Mouse (Mus musculus) liver, adult 2 months (tissue): ENCODE data around the gene Notch4.

Experiments
- CTCF ChIP-seq: fragments of 200-500 bp; IDR thresholded peaks from 2 replicates; pipeline ENCODE4 v1.5.1; 2011; ENCODE audit warnings: low read depth, low read length, control low read depth
- POLR2A ChIP-seq: fragments of 200-500 bp; IDR thresholded peaks from 2 replicates; pipeline ENCODE4 v1.6.1; 2011; ENCODE audit warnings: low read length, control low read depth; ENCODE audit not compliant: insufficient read depth; ENCODE audit errors: extremely low read depth

GRCm38 (mm10) chr17:34572361-34572760, 8.3 kb downstream of the Notch4 start:
- TF ChIP-seq CTCF = no peak
- TF ChIP-seq POLR2A = no peak
